Comparison of ENCODE assay signal across 10 mouse cellular contexts in genomic region chr1:58961152-58961893, GRCm38 (mm10). TPM values are rescaled to one million over a fixed set of nuclear protein-coding genes. Genes with fewer than 3 reads are reported as not detected.
DNase-seq lines count a peak whose midpoint lies in the region; ATAC-seq and TF ChIP-seq lines count a peak whose summit lies in the region.
"Had no signal": no experiment of that assay in that cellular context is flagged by ENCODE, and none has a peak within 500 bp of the region (broad histone marks: within the 10 kb centered on the region; RNA-seq: fewer than 3 reads in every experiment).

No protein-coding gene starts in this region.

- peak overlapping the region; percentile 47 for H3K4me2 ChIP-seq in liver, embryonic 11.5 days

- peaks cover 12 to 19% of the 10 kb centered on the region in 2 experiments for H3K4me1 ChIP-seq in ES-E14 (ENCODE audit: control insufficient read depth in 2 of 2, insufficient read depth in 2 of 2, low read length in 2 of 2, poor library complexity in 1 of 2)
- peaks cover 62% of the 10 kb centered on the region for H3K4me1 ChIP-seq in liver, embryonic 11.5 days (replicated peaks; ENCODE audit: control insufficient read depth, insufficient read depth, low read length)

- in situ Hi-C loops in ES-E14 (cut with MboI; ENCODE audit: low sequenced_read_pairs in 2 of 2, unreplicated experiment in 2 of 2): no loop called here

- no peaks in the 10 kb centered on the region for H3K36me3 ChIP-seq in ES-E14 (ENCODE audit: control insufficient read depth, insufficient read depth, low read length, poor library complexity, severe bottlenecking)
- H3K36me3 ChIP-seq in liver, embryonic 11.5 days (ENCODE audit: control insufficient read depth, insufficient read depth, low read length): no peaks in the 10 kb centered on the region

- no peak for ATAC-seq in liver, embryonic 11.5 days (replicated peaks; ENCODE audit: low FRiP score)
- ATAC-seq: forebrain, postnatal 0 days had no signal

- DNase-seq in heart, adult 8-10 months (ENCODE audit: low spot score): peak; percentile 51
- DNase-seq in heart, postnatal 4 days: no peak
- peak; percentile 17 for DNase-seq in ES-E14 (ENCODE audit: low read depth, low spot score)
- DNase-seq in forelimb bud, embryonic 11.5 days (ENCODE audit: low read depth, low spot score): peak; percentile 54
- DNase-seq in liver, embryonic 11.5 days (ENCODE audit: low spot score): no peak
- DNase-seq in urinary bladder, postnatal 25 days (ENCODE audit: low spot score): no peak
- no peak for DNase-seq in retina, embryonic 14.5 days (ENCODE audit: low spot score)
- no peak for DNase-seq in right cerebral cortex, postnatal 14 days
- DNase-seq: cerebellum, postnatal 14 days; forebrain, postnatal 0 days had no signal

- H3K9me3 ChIP-seq in ES-E14 (ENCODE audit: control insufficient read depth, insufficient read depth, low read depth, low read length): no peaks in the 10 kb centered on the region
- H3K9me3 ChIP-seq in liver, embryonic 11.5 days (ENCODE audit: control insufficient read depth, low read length): no peaks in the 10 kb centered on the region

- 67% methylated on average over 12 of the region's 12 CpGs for WGBS in liver, embryonic 11.5 days

- no peaks in the 10 kb centered on the region for H3K27me3 ChIP-seq in liver, embryonic 11.5 days (replicated peaks; ENCODE audit: control insufficient read depth, insufficient read depth, low read length)

- H3K4me3 ChIP-seq in ES-E14 (ENCODE audit: insufficient read depth in 1 of 2, low read depth in 1 of 2, low read length in 2 of 2, poor library complexity in 1 of 2, severe bottlenecking in 1 of 2): no peak overlapping the region
- no peak overlapping the region for H3K4me3 ChIP-seq in liver, embryonic 11.5 days (ENCODE audit: low read depth, low read length)

- peak overlapping the region; percentile 70; the same call in 1 of the 2 replicates for H3K27ac ChIP-seq in ES-E14 (ENCODE audit: insufficient read depth, low read depth, low read length, poor library complexity, severe bottlenecking)
- H3K27ac ChIP-seq in liver, embryonic 11.5 days (ENCODE audit: low read depth, low read length): peak overlapping the region; percentile 88

- no peak overlapping the region for H3K9ac ChIP-seq in ES-E14 (ENCODE audit: insufficient read depth, low read depth, low read length, poor library complexity, severe bottlenecking)
- peak overlapping the region; percentile 10; the same call in 1 of the 2 replicates for H3K9ac ChIP-seq in liver, embryonic 11.5 days (ENCODE audit: low read depth, low read length)
- H3K9ac ChIP-seq: forebrain, postnatal 0 days had no signal

TF ChIP-seq in ES-E14, 5 proteins besides CTCF, POLR2A, EP300 and RAD21:
- TF ChIP-seq ZC3H11A (IDR thresholded peaks at IDR 0.05; ENCODE audit: borderline replicate concordance, low read depth, low read length): no peak
- TF ChIP-seq CHD2 (IDR thresholded peaks at IDR 0.05; ENCODE audit: low read depth, low read length): 0 out of 2 replicates have a peak, but pooled peaks have one; percentile 30

RNA-seq across cellular contexts. Expression of gene Trak2, which starts 11.9 kb away (rescaled TPM):
- total RNA-seq in heart, adult 8-10 months (2022): 100 to 1,000 TPM; 204 to 258 (median 233) TPM
- 100 to 1,000 TPM; 149 to 154 TPM for total RNA-seq in heart, postnatal 4 days (2021)
- total RNA-seq in ES-E14 (2012; rRNA removed): 17.0 and 19.7 TPM in 2 replicates
- 24.0 and 26.1 TPM in 2 replicates for polyA plus RNA-seq in liver, embryonic 11.5 days (2014; fragmentation: Nextera tagmentation; extraction: Ambion mirVana)

RNA-seq across cellular contexts. Expression of gene Stradb, which starts 12.0 kb away (rescaled TPM):
- total RNA-seq in heart, adult 8-10 months (2022): 10 to 100 TPM; 70.3 to 88.6 (median 75.8) TPM
- 10 to 100 TPM; 28.4 to 31.7 TPM for total RNA-seq in heart, postnatal 4 days (2021)
- total RNA-seq in ES-E14 (2012; rRNA removed): 2.1 and 2.7 TPM in 2 replicates
- polyA plus RNA-seq in liver, embryonic 11.5 days (2014; fragmentation: Nextera tagmentation; extraction: Ambion mirVana): 28.0 and 35.7 TPM in 2 replicates

Comparison
In these comparisons a context has a peak if more than half of its experiments do, and no peak if none do; other contexts are left out.
1. DNase-seq: peak in heart, adult 8-10 months (single experiment), ES-E14 (single experiment) and forelimb bud, embryonic 11.5 days (single experiment); none in heart, postnatal 4 days (single experiment), liver, embryonic 11.5 days (single experiment), urinary bladder, postnatal 25 days (single experiment), retina, embryonic 14.5 days (single experiment) and right cerebral cortex, postnatal 14 days (single experiment).